Mouse (Mus musculus): ENCODE data around the gene Hsd17b14.
A peak's percentile ranks its signal among the peaks of the same experiment; 100 is the strongest.

Hsd17b14 gene

DNA sequence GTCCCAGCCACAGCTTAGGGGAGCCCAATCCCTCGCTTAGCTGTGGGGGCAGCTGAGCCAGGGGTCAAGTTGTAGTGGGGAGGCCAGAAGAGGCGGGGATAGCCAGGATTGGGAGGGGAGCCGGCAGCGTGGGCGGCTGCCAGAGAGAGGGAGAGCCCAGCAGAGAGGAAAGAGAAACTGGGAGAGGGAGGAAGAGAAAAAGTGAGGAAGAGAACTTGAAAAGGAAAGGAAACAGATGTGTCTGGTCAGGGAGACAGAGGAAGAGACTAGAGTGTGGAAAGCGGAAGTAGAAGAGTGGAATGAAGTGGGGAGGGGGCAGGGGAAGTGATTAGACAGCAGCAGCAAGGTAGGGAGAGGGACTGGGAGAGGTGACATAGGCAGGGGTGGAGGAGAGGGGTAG is 25.2 kb upstream of the Hsd17b14 start:
- peak; percentile 26 to 56 for DNase-seq

DNA sequence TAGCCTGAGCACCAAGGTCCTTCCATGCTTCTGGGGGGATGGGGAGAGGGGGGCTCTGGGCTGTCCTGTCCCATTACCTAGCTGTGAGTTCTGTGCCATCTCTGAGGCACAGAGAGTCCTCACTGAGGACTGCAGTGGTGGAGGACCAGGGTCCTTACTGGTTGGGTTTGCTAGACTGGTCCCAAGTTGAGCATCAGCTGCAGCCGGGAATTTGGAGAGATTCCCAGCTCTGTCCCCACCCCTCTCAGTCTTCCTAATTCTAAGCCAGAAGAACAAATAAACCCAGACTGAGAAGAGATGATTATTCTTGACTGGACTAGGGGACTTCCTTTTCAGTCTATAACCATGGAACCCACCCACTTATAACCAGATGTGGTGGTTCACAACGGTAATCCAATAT is 24.1 kb upstream of the Hsd17b14 start:
- DNase-seq: no peak

DNA sequence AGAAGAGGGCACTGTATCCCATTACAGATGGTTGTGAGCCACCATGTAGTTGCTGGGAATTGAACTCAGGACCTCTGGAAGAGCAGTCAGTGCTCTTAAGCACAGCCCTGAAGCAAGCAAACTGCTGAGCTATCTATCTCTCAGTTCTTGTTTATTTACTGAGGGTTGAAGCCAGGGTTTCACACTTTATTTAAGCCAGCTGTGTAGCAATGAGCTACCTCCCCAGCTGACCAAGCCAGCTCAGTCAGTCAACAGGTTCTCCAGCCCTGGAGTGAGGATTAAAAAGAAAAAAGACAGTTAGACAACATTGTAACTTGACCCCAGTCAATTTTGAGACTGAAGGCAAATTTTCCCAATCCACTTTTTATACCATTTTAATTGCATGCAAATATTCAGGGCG is 19.0 kb upstream of the Hsd17b14 start:
- DNase-seq: no peak

DNA sequence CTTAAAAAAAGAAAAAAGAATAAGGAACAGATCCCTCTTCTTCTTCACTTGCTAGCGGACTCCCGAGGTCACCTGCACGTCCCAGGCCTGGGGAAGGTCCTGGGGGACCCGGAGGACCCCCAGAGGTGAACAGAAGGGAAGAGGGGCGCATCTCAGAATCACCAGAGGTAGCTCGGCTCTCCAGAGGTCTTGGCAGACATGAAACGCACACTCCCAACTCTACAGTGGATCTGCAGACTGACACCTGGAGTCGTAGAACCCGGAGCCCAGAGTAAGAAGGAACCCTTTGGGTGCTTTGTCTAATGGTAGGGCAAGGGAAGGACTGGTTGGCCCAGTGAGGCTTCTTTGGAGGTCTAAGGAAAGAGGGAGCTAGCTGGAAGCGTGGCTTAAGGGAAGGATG is 17.1 kb upstream of the Hsd17b14 start:
- DNase-seq: no peak

GRCm38 (mm10) chr7:45538163-45539041 is 16.3 kb upstream of the Hsd17b14 start:
- DNase-seq: peak; percentile 52 to 55

GRCm38 (mm10) chr7:45539095-45539494 is 15.6 kb upstream of the Hsd17b14 start:
- DNase-seq: no peak

GRCm38 (mm10) chr7:45540213-45540612 is 14.5 kb upstream of the Hsd17b14 start:
- DNase-seq: no peak

GRCm38 (mm10) chr7:45544525-45544924 is 10.2 kb upstream of the Hsd17b14 start:
- DNase-seq: no peak

- DNase-seq: no peak
These were observed 4.9 kb upstream of the Hsd17b14 start for GRCm38 (mm10) chr7:45549641-45550436.

DNA sequence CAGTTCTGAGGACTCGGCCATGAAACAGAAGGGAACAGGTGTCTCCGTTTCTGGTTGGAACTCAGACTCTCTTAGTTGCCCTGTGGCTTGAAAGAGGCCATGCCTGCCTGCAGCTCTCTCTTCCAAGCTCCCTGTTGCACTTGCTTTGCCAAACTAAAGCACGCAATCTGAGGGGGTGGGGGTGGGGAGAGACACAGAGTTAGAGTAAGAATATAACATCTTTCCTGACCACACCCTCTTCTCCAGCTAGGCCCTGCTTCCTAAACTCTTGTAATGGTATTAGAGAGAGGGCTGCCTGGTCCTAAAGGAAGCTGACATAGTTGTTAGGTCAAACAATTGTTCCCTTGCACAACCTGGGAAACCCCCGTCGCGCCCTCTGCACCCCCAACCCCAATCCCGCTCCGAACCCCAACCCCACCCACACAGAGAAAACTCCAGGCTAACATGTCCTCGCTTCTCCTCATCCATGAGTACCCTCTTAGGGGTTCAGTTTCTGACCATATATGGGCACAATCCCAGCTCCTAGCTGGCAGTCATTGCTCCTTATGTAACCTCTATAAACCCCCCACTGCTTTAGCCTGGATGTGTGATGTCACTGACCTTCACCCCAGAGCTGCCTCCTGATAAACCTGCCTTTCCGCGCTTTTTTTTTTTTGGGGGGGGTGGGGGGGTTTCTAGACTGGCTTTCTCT is 3.7 kb upstream of the Hsd17b14 start:
- DNase-seq: no peak

- DNase-seq: no peak
These were observed 3.2 kb upstream of the Hsd17b14 start for GRCm38 (mm10) chr7:45551512-45551883.

DNA sequence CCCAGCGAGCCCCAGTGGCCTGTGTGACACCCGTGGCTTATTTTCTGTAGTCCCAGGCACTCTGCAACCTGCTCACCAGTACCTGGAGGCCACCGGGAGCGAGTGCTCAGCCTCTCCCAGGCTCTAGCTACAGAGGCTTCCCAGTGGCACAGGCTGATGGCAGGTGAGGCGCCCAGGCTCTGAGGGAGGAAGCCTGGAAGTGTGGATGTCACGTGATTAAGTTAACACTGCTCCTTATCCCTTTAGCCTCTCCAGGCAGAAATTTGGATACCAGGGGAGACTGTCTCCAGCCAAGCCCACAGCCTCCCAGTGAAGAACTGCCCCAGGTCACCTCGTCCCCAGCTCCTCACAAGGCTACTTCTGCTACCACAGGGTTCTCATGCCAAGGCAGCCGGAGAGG is 1.2 kb upstream of the Hsd17b14 start:
- no peak for DNase-seq

GRCm38 (mm10) chr7:45553990-45554389 is 703 bp upstream of the Hsd17b14 start:
- no peak for DNase-seq

DNA sequence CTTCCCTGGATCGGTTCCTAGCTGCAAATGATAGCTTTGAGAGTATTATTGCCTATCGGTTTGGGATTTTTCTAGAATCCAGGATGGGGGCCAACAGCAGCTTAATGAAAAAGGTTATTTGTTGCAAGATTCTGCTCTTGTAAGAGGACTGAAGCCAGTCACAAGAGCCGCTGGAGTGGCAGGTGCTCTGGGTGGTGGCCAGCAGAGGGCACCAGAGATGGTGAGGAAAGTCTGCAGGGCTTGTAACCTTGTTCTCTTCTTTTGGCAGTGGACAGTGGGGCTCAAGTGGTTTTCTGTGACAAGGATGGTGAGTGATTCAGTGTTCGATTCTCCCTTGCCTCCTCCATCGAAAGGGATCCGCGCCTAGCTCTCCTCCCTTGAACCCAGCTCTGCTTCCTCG is 1.1 kb downstream of the Hsd17b14 start:
- DNase-seq: peak; percentile 82 to 87

GRCm38 (mm10) chr7:45558907-45559306 is 4.2 kb downstream of the Hsd17b14 start:
- peak; percentile 25 to 70 for DNase-seq

- no peak for DNase-seq
These were observed 5.5 kb downstream of the Hsd17b14 start for GRCm38 (mm10) chr7:45560241-45560640.

GRCm38 (mm10) chr7:45560843-45561623 is 6.3 kb downstream of the Hsd17b14 start:
- peak; percentile 70 to 87 for DNase-seq

GRCm38 (mm10) chr7:45561624-45562520 is 7.2 kb downstream of the Hsd17b14 start:
- DNase-seq: peak in 1 of 2 experiments; percentile 25

DNA sequence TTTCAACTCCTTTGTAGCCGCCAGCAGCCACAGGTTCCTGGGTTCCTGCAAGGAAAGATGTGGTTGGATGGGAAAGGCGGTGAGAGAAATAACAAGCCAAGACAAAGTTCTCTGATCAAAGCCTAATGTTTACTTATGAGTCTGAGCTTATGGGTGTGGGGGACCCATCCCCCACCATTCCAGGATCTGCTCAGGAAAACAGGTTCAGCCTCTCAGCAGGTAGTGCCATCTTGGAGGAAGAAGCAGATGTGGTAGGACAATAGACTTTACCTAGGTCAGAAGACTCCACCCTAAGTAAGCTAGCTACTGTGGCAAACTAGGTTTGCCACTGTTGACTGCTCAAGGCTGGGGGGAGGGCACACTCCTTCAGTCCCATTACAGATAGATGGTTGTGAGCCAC is 10.1 kb downstream of the Hsd17b14 start:
- DNase-seq: peak in 1 of 2 experiments; percentile 11

- no peak for DNase-seq
These were observed 10.8 kb downstream of the Hsd17b14 start for GRCm38 (mm10) chr7:45565446-45565845.

DNA sequence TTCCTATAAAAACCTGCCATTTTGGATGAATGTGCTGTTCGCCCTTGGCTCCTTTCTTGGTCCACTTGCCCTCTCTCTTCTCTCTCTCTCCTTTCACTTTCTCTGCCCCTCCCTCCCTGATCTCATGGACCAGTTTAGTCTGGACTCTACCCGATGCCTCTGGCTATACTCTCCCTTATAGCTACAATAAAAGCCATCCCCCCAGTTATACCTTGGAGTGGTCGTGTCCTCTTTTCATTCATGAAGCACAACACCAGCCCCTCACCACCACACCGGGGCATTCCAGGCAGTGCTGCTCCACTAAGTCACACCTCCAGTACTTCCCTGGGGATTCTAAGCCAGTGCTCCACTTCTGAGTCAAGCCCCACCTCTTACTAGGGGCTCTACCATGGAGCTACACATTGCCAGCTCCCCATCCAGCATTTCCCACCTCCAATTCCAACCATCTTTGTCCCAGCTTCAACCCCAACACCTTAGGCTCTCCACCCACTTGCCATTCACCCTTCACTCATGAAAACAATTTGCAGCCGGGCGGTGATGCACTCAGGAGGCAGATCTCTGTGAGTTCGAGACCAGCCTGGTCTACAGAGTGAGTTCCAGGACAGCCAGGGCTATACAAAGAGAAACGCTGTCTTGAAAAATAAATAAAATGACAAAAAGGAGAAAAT is 12.6 kb downstream of the Hsd17b14 start:
- peak in 1 of 2 experiments; percentile 17 for DNase-seq

Data from lung, postnatal 4 days (tissue).